Mouse (Mus musculus) liver (tissue): ENCODE results near the gene Cfap299.
"Not testable (repeated sequence)": the region's sequence is repeated elsewhere in the genome, so short reads cannot be mapped to it uniquely, and the experiment has no call there.

Source experiments
- DNase-seq: peaks from one replicate; pipeline ENCODE4 v3.0.0-alpha.2; 2020; ENCODE audit warnings: mixed read lengths

Gene Cfap299

GRCm38 (mm10) chr5:98541333-98541732, 212.2 kb downstream of the Cfap299 start:
- DNase-seq = no peak

GRCm38 (mm10) chr5:98550285-98550684, 221.2 kb downstream of the Cfap299 start:
- no peak for DNase-seq

- no peak for DNase-seq
Observed at GRCm38 (mm10) chr5:98550873-98551272, 221.8 kb downstream of the Cfap299 start.

GRCm38 (mm10) chr5:98552395-98552794, 223.3 kb downstream of the Cfap299 start, which contains the start of gene Gm11111:
TSS of gene Gm11111 (plus strand) at chr5:98552695.
- no peak for DNase-seq

GRCm38 (mm10) chr5:98552811-98553601, 223.9 kb downstream of the Cfap299 start:
- DNase-seq = no peak

GRCm38 (mm10) chr5:98561301-98561700, 232.2 kb downstream of the Cfap299 start:
- DNase-seq = no peak

- no peak for DNase-seq
Observed at GRCm38 (mm10) chr5:98562806-98563205, 233.7 kb downstream of the Cfap299 start.

- DNase-seq = no peak
Observed at GRCm38 (mm10) chr5:98563801-98564200, 234.7 kb downstream of the Cfap299 start.

- DNase-seq = no peak
Observed at GRCm38 (mm10) chr5:98566461-98567193, 237.5 kb downstream of the Cfap299 start.

- no peak for DNase-seq
Observed at GRCm38 (mm10) chr5:98568481-98568880, 239.4 kb downstream of the Cfap299 start.

GRCm38 (mm10) chr5:98569029-98569513, 240.0 kb downstream of the Cfap299 start:
- DNase-seq = no peak

- no peak for DNase-seq
Observed at GRCm38 (mm10) chr5:98572392-98572791, 243.3 kb downstream of the Cfap299 start.

GRCm38 (mm10) chr5:98574711-98575470, 245.8 kb downstream of the Cfap299 start:
- no peak for DNase-seq

GRCm38 (mm10) chr5:98575471-98575834, 246.3 kb downstream of the Cfap299 start:
- no peak for DNase-seq

- DNase-seq = not testable (repeated sequence)
Observed at GRCm38 (mm10) chr5:98576538-98576937, 247.4 kb downstream of the Cfap299 start.

- DNase-seq = no peak
Observed at GRCm38 (mm10) chr5:98578398-98578797, 249.3 kb downstream of the Cfap299 start.

GRCm38 (mm10) chr5:98580811-98581210, 251.7 kb downstream of the Cfap299 start:
- no peak for DNase-seq

GRCm38 (mm10) chr5:98582051-98582450, 252.9 kb downstream of the Cfap299 start:
- DNase-seq = no peak

GRCm38 (mm10) chr5:98585915-98586314, 256.8 kb downstream of the Cfap299 start:
- no peak for DNase-seq

GRCm38 (mm10) chr5:98613511-98613910, 284.4 kb downstream of the Cfap299 start:
- no peak for DNase-seq

- no peak for DNase-seq
Observed at GRCm38 (mm10) chr5:98616902-98617301, 287.8 kb downstream of the Cfap299 start.

GRCm38 (mm10) chr5:98617416-98617815, 288.3 kb downstream of the Cfap299 start:
- no peak for DNase-seq

GRCm38 (mm10) chr5:98650345-98650744, 321.2 kb downstream of the Cfap299 start:
- no peak for DNase-seq
